Mouse (Mus musculus): Measurements from ENCODE around the gene Exoc2.

GRCm38 (mm10) chr13:30777678-30778179 is 196.2 kb downstream of the Exoc2 start:
- no peak for TF ChIP-seq POLR2A (IDR thresholded peaks at IDR 0.05; ENCODE audit: control insufficient read depth in 1 of 2, insufficient read depth in 1 of 2, low read depth in 1 of 2, low read length in 2 of 2, poor library complexity in 1 of 2)
- no peak for TF ChIP-seq ZKSCAN1 (IDR thresholded peaks at IDR 0.05; ENCODE audit: low read depth, low read length)
- no peak for TF ChIP-seq CTCF (IDR thresholded peaks at IDR 0.05 in 2 of 3, conservative IDR thresholded peaks at IDR 0.05 in 1 of 3; ENCODE audit: control insufficient read depth in 1 of 3, insufficient read depth in 1 of 3, low read depth in 2 of 3, low read length in 3 of 3, poor library complexity in 1 of 3, severe bottlenecking in 1 of 3)
